Mouse (Mus musculus) embryonic fibroblast, embryonic 13.5 days (primary cell): ENCODE data around the gene Mef2c. TPM values are rescaled to one million over a fixed set of nuclear protein-coding genes. Genes with fewer than 3 reads are reported as not detected.

Source experiments
- H3K27ac ChIP-seq: 2 replicates; pipeline ENCODE4 v1.5.1; 2012; ENCODE audit warnings: low read length, control low read depth, inconsistent platforms; ENCODE audit not compliant: insufficient read depth
- H3K4me1 ChIP-seq: 2 replicates; pipeline ENCODE4 v1.6.1; 2011; ENCODE audit warnings: low read length; ENCODE audit not compliant: control insufficient read depth, insufficient read depth
- H3K4me3 ChIP-seq: 2 replicates; pipeline ENCODE4 v1.5.1; 2011; ENCODE audit warnings: mild to moderate bottlenecking, control low read depth, low read length; ENCODE audit not compliant: insufficient read depth
- CTCF ChIP-seq: IDR thresholded peaks from 2 replicates; pipeline ENCODE4 v1.5.1; 2011; ENCODE audit warnings: mild to moderate bottlenecking, control low read depth, low read length, moderate library complexity, borderline replicate concordance; ENCODE audit not compliant: insufficient read depth
- POLR2A ChIP-seq: IDR thresholded peaks from 2 replicates; pipeline ENCODE4 v1.6.1; 2011; ENCODE audit warnings: low read depth, mild to moderate bottlenecking, control low read depth, low read length, moderate library complexity
- polyA plus RNA-seq: library from polyadenylated mRNA; stranded (reverse); fragments of >200 nt; gene quantifications from 2 replicates; pipeline ENCODE4 v1.2.4, GENCODE M21; 2011; ENCODE audit warnings: low read depth; ENCODE audit not compliant: missing spikeins, insufficient read length

Mef2c gene
- polyA plus RNA-seq, 1 experiment = 25.2 TPM

- H3K4me1 ChIP-seq = peaks cover 3% of the 10 kb centered on the region; the same call in 1 of the 2 replicates
- TF ChIP-seq POLR2A (no peak), CTCF (no peak)
- H3K27ac ChIP-seq = no peak overlapping the region
- no peak overlapping the region for H3K4me3 ChIP-seq
Observed at GRCm38 (mm10) chr13:83583881-83584280, 80.0 kb downstream of the Mef2c start.

DNA sequence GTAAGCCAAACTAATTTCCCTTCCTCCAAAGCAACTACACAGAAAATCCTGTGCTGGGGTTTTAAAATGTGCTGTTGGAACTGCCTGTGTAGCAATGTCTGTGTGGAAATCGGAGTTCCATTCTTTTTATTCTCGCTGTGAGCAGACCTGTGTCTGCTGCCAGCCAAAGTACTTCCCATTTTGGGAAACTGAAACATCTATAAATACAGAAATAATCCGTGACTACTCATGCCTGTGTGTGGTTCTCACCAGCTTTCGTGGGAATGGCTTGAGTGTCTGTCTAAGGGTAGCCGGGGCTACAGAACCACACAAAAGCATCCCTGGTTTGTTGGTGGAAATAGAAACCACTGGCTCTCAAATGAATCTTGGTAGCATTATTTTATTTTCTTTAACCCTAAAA, 81.5 kb downstream of the Mef2c start:
- peaks cover 3% of the 10 kb centered on the region; the same call in 1 of the 2 replicates for H3K4me1 ChIP-seq
- no peak overlapping the region for H3K27ac ChIP-seq
- no peak overlapping the region for H3K4me3 ChIP-seq
- no peak for TF ChIP-seq CTCF
- no peak for TF ChIP-seq POLR2A

DNA sequence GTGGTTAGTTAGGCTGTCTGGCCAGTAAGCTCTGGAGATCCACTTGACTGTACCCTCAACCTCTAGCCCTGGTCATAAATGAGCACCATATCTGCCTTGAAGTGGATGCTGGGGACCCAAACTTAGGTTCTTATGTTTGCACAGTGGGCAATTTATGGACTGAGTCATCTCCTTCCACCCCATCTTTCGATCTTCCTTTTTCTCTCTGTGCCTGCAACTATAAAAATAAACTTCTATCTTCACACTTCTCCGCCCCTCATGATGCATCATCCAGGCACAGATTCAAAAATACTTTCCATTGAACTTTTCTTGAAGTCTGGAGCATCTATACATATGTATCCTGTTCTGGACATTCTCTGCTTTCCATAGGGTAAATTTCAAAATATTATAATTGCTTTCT, 84.4 kb downstream of the Mef2c start:
- H3K27ac ChIP-seq = no peak overlapping the region
- H3K4me1 ChIP-seq = peaks cover 3% of the 10 kb centered on the region; the same call in 1 of the 2 replicates
- TF ChIP-seq POLR2A (no peak), CTCF (no peak)
- no peak overlapping the region for H3K4me3 ChIP-seq

GRCm38 (mm10) chr13:83590886-83591285, 87.1 kb downstream of the Mef2c start:
- TF ChIP-seq POLR2A = no peak
- no peak for TF ChIP-seq CTCF
- Histone ChIP-seq H3K27ac (no peak overlapping the region), H3K4me3 (no peak overlapping the region), H3K4me1 (peaks cover 3% of the 10 kb centered on the region; the same call in 1 of the 2 replicates)

GRCm38 (mm10) chr13:83595429-83595828, 91.6 kb downstream of the Mef2c start:
- H3K27ac ChIP-seq = no peak overlapping the region
- no peak for TF ChIP-seq CTCF
- no peak for TF ChIP-seq POLR2A
- no peaks in the 10 kb centered on the region for H3K4me1 ChIP-seq
- no peak overlapping the region for H3K4me3 ChIP-seq

DNA sequence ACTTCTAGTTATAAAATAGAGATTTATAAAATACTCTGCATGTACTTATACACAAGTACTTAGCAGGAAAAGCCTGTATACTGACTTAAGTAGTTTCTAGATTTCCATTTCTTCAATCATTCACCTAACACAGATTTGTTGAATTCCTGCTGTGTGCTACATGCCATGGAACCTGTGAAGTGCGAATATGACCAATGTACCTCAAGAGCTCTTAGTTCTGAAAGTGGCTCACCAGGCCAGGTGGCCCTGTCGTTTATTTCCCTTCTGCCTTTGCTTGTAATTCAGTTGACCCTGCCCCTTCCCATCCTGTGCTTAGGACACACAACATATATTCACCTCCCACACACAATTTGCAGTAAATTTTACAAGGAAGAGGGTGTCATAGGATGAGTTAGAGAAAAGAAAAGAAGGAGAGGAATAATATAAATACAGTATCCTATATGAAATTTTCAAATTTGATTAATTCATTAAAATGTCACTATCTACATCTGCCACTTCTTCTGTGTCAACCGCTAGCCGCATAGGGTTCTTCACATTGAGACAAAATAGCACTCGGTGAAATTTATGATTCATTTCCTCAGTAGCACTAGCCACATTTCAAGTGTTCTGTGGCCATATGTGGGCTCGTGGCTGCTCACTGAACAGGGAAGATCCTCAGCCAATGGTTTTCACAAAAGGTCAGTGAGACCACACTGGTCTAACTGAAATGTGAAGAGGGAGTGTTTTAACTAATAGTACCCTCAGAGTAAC, 93.3 kb downstream of the Mef2c start:
- Histone ChIP-seq H3K4me3 (no peak overlapping the region), H3K27ac (no peak overlapping the region), H3K4me1 (no peaks in the 10 kb centered on the region; the same call in 1 of the 2 replicates)
- TF ChIP-seq CTCF = no peak
- TF ChIP-seq POLR2A = no peak

- TF ChIP-seq POLR2A (no peak), CTCF (no peak)
- Histone ChIP-seq H3K4me3 (no peak overlapping the region), H3K27ac (no peak overlapping the region), H3K4me1 (no peaks in the 10 kb centered on the region; the same call in 1 of the 2 replicates)
Observed at GRCm38 (mm10) chr13:83597739-83598210, 93.9 kb downstream of the Mef2c start.

- Histone ChIP-seq H3K4me1 (peaks cover 3% of the 10 kb centered on the region), H3K4me3 (no peak overlapping the region), H3K27ac (no peak overlapping the region)
- TF ChIP-seq POLR2A = no peak
- no peak for TF ChIP-seq CTCF
Observed at GRCm38 (mm10) chr13:83600301-83600700, 96.5 kb downstream of the Mef2c start.

DNA sequence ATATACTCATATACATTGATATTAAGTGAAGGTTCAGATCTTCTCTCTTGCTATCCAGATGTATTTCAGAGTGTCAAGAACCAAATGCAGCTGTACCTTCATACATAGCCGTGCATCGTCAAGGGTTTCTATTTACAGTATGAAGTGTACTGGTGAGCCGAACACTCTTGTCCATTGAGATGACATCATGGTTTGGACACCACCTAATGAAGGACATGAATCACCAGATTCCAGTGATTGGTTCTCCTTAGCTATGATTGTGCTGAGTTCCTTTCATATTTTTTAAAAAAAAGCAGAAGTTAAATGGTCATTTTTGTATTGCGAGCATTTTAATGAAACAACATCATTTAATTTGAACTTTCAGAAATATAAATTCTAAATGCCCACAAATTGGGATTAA, 97.9 kb downstream of the Mef2c start:
- no peak overlapping the region for H3K27ac ChIP-seq

DNA sequence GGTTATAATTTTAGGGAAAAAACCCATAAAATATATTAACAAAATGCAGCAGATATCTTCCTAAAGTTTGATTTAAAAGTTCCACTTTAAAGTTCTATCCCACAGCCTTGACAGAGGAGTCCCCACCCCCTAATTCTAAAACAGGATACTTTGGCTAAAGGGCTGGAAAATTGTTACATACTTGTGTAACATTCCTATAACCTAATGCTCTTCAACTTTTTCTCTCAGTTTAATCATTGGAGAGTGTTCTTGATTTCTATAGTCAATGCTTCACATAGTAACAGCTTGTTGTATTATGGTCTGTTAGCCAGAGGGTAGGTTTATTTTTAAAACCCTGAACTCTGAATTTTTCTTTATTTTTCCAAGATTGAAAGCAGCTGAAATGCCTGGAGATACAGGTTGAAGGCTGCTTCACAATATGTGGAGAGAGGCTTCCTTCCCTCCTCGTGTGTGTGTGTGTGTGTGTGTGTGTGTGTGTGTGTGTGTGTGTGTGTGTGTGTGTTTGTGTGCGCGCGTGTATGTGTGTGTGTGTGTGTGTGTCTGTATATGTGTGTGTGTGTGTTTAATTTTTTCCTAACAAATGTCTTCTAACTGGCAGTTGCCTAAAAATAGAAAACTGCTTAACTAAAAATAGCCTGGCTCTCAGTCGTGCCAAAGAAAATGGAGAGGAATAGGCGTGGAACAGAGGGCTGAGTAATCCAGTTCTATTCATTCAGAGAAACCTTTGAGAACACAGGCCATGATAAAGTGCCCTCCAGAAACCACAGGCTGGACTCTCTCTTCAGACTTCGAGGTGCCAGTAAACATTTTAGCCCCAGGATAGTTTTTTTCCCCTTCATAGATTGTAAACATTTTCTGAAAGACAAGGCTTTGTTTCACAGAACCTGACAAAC, 99.8 kb downstream of the Mef2c start:
- Histone ChIP-seq H3K4me3 (no peak overlapping the region; the same call in 1 of the 2 replicates), H3K27ac (peak overlapping the region; percentile 97), H3K4me1 (peaks cover 7% of the 10 kb centered on the region)
- TF ChIP-seq POLR2A (no peak), CTCF (no peak)

More for the DNA sequence above, 97.9 kb downstream of the Mef2c start:
- TF ChIP-seq CTCF (no peak), POLR2A (no peak)
- H3K4me1 ChIP-seq = peaks cover 3% of the 10 kb centered on the region
- no peak overlapping the region for H3K4me3 ChIP-seq

- Histone ChIP-seq H3K27ac (peak overlapping the region; percentile 83), H3K4me1 (peaks cover 7% of the 10 kb centered on the region)
- TF ChIP-seq POLR2A (no peak), CTCF (no peak)
Observed at GRCm38 (mm10) chr13:83604320-83604719, 100.5 kb downstream of the Mef2c start.

More at GRCm38 (mm10) chr13:83604320-83604719, 100.5 kb downstream of the Mef2c start:
- no peak overlapping the region for H3K4me3 ChIP-seq
